Mouse (Mus musculus): ENCODE data around the gene Larp6. TPM values are rescaled to one million over a fixed set of nuclear protein-coding genes. Genes with fewer than 3 reads are reported as not detected.

The Larp6 gene
- polyA plus RNA-seq, 2 experiments: 3.8 to 4.3 TPM

DNA sequence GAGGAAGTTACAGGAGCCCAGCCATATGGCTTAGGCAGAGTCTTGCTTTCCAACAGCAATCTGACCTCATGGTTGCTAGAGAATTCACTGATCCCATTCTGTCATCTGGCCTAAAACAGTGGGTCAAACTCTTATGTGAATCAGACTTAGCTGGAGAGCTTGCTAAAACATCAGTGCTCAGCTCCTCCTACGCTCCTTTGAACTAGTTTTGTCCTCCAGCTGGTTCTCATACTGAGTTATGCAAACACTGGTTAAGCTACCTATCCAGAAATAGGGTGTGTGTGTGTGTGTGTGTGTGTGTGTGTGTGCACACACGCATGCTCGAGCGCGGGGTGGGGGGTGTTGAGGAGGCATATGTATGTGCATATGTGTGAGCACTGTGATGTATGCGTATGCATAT is 40.2 kb upstream of the Larp6 start:
- Histone ChIP-seq H3K9ac (ENCODE audit: low read depth, low read length, severe bottlenecking) (no peak overlapping the region), H3K36me3 (ENCODE audit: control insufficient read depth, insufficient read depth, low read length) (peaks cover 21% of the 10 kb centered on the region), H3K9me3 (ENCODE audit: control insufficient read depth, low read length) (no peaks in the 10 kb centered on the region), H3K27ac (replicated peaks; ENCODE audit: low read depth, low read length) (no peak overlapping the region), H3K4me1 (ENCODE audit: control insufficient read depth, insufficient read depth, low read length) (no peaks in the 10 kb centered on the region), H3K4me3 (replicated peaks; ENCODE audit: low read length) (no peak overlapping the region), H3K27me3 (ENCODE audit: control insufficient read depth, insufficient read depth, low read length) (no peaks in the 10 kb centered on the region), H3K4me2 (replicated peaks; ENCODE audit: low read depth, low read length, severe bottlenecking) (no peak overlapping the region)
- TF ChIP-seq POLR2A (IDR thresholded peaks at IDR 0.05; ENCODE audit: borderline replicate concordance, extremely low read depth, insufficient read depth, insufficient read length): no peak
- DNase-seq (ENCODE audit: low spot score): no peak
- ATAC-seq (ENCODE audit: low FRiP score, low read depth): no peak
- 96% methylated on average over 6 of the region's 6 CpGs for WGBS

GRCm38 (mm10) chr9:60674780-60675179 is 38.0 kb upstream of the Larp6 start:
- no peak for ATAC-seq (ENCODE audit: low FRiP score, low read depth)
- no peaks in the 10 kb centered on the region for H3K27me3 ChIP-seq (ENCODE audit: control insufficient read depth, insufficient read depth, low read length)
- DNase-seq (ENCODE audit: low spot score): no peak

GRCm38 (mm10) chr9:60676429-60676828 is 36.4 kb upstream of the Larp6 start:
- DNase-seq (ENCODE audit: low spot score) (no peak), ATAC-seq (ENCODE audit: low FRiP score, low read depth) (no peak)
- Histone ChIP-seq H3K4me1 (ENCODE audit: control insufficient read depth, insufficient read depth, low read length) (no peaks in the 10 kb centered on the region), H3K4me2 (replicated peaks; ENCODE audit: low read depth, low read length, severe bottlenecking) (no peak overlapping the region), H3K4me3 (replicated peaks; ENCODE audit: low read length) (no peak overlapping the region), H3K27ac (replicated peaks; ENCODE audit: low read depth, low read length) (no peak overlapping the region), H3K9me3 (ENCODE audit: control insufficient read depth, low read length) (no peaks in the 10 kb centered on the region), H3K36me3 (ENCODE audit: control insufficient read depth, insufficient read depth, low read length) (peaks cover 31% of the 10 kb centered on the region), H3K27me3 (ENCODE audit: control insufficient read depth, insufficient read depth, low read length) (no peaks in the 10 kb centered on the region), H3K9ac (ENCODE audit: low read depth, low read length, severe bottlenecking) (no peak overlapping the region)
- WGBS: 85% methylated on average over 4 of the region's 4 CpGs
- no peak for TF ChIP-seq POLR2A (IDR thresholded peaks at IDR 0.05; ENCODE audit: borderline replicate concordance, extremely low read depth, insufficient read depth, insufficient read length)

More at GRCm38 (mm10) chr9:60674780-60675179, 38.0 kb upstream of the Larp6 start:
- Histone ChIP-seq H3K9me3 (ENCODE audit: control insufficient read depth, low read length) (no peaks in the 10 kb centered on the region), H3K36me3 (ENCODE audit: control insufficient read depth, insufficient read depth, low read length) (peaks cover 21% of the 10 kb centered on the region), H3K27ac (replicated peaks; ENCODE audit: low read depth, low read length) (no peak overlapping the region), H3K4me3 (replicated peaks; ENCODE audit: low read length) (no peak overlapping the region), H3K9ac (ENCODE audit: low read depth, low read length, severe bottlenecking) (no peak overlapping the region), H3K4me1 (ENCODE audit: control insufficient read depth, insufficient read depth, low read length) (no peaks in the 10 kb centered on the region), H3K4me2 (replicated peaks; ENCODE audit: low read depth, low read length, severe bottlenecking) (no peak overlapping the region)
- no peak for TF ChIP-seq POLR2A (IDR thresholded peaks at IDR 0.05; ENCODE audit: borderline replicate concordance, extremely low read depth, insufficient read depth, insufficient read length)

- Histone ChIP-seq H3K27ac (replicated peaks; ENCODE audit: low read depth, low read length) (no peak overlapping the region), H3K27me3 (ENCODE audit: control insufficient read depth, insufficient read depth, low read length) (no peaks in the 10 kb centered on the region), H3K4me2 (replicated peaks; ENCODE audit: low read depth, low read length, severe bottlenecking) (no peak overlapping the region), H3K4me1 (ENCODE audit: control insufficient read depth, insufficient read depth, low read length) (no peaks in the 10 kb centered on the region), H3K36me3 (ENCODE audit: control insufficient read depth, insufficient read depth, low read length) (peaks cover 34% of the 10 kb centered on the region), H3K4me3 (replicated peaks; ENCODE audit: low read length) (no peak overlapping the region), H3K9ac (ENCODE audit: low read depth, low read length, severe bottlenecking) (no peak overlapping the region), H3K9me3 (ENCODE audit: control insufficient read depth, low read length) (no peaks in the 10 kb centered on the region)
- 64% methylated on average over 5 of the region's 5 CpGs for WGBS
- DNase-seq (ENCODE audit: low spot score) (no peak), ATAC-seq (ENCODE audit: low FRiP score, low read depth) (no peak)
- no peak for TF ChIP-seq POLR2A (IDR thresholded peaks at IDR 0.05; ENCODE audit: borderline replicate concordance, extremely low read depth, insufficient read depth, insufficient read length)
These were observed 33.9 kb upstream of the Larp6 start for GRCm38 (mm10) chr9:60678913-60679312.

GRCm38 (mm10) chr9:60681005-60681404 is 31.8 kb upstream of the Larp6 start:
- no peak for DNase-seq (ENCODE audit: low spot score)
- no peak overlapping the region for H3K4me2 ChIP-seq (replicated peaks; ENCODE audit: low read depth, low read length, severe bottlenecking)
- H3K27ac ChIP-seq (replicated peaks; ENCODE audit: low read depth, low read length): no peak overlapping the region
- H3K9me3 ChIP-seq (ENCODE audit: control insufficient read depth, low read length): no peaks in the 10 kb centered on the region
- H3K4me3 ChIP-seq (replicated peaks; ENCODE audit: low read length): no peak overlapping the region
- no peak for ATAC-seq (ENCODE audit: low FRiP score, low read depth)
- no peaks in the 10 kb centered on the region for H3K4me1 ChIP-seq (ENCODE audit: control insufficient read depth, insufficient read depth, low read length)
- no peak for TF ChIP-seq POLR2A (IDR thresholded peaks at IDR 0.05; ENCODE audit: borderline replicate concordance, extremely low read depth, insufficient read depth, insufficient read length)
- 96% methylated on average over 3 of the region's 3 CpGs for WGBS
- H3K9ac ChIP-seq (ENCODE audit: low read depth, low read length, severe bottlenecking): no peak overlapping the region
- H3K36me3 ChIP-seq (ENCODE audit: control insufficient read depth, insufficient read depth, low read length): peaks cover 29% of the 10 kb centered on the region
- H3K27me3 ChIP-seq (ENCODE audit: control insufficient read depth, insufficient read depth, low read length): no peaks in the 10 kb centered on the region

GRCm38 (mm10) chr9:60682753-60683152 is 30.0 kb upstream of the Larp6 start:
- peaks cover 22% of the 10 kb centered on the region for H3K36me3 ChIP-seq (ENCODE audit: control insufficient read depth, insufficient read depth, low read length)
- WGBS: 96% methylated on average over 4 of the region's 4 CpGs
- H3K4me3 ChIP-seq (replicated peaks; ENCODE audit: low read length): no peak overlapping the region
- no peaks in the 10 kb centered on the region for H3K9me3 ChIP-seq (ENCODE audit: control insufficient read depth, low read length)
- H3K4me1 ChIP-seq (ENCODE audit: control insufficient read depth, insufficient read depth, low read length): no peaks in the 10 kb centered on the region
- ATAC-seq (ENCODE audit: low FRiP score, low read depth) (no peak), DNase-seq (ENCODE audit: low spot score) (no peak)
- H3K27me3 ChIP-seq (ENCODE audit: control insufficient read depth, insufficient read depth, low read length): no peaks in the 10 kb centered on the region
- no peak overlapping the region for H3K27ac ChIP-seq (replicated peaks; ENCODE audit: low read depth, low read length)
- TF ChIP-seq POLR2A (IDR thresholded peaks at IDR 0.05; ENCODE audit: borderline replicate concordance, extremely low read depth, insufficient read depth, insufficient read length): no peak
- no peak overlapping the region for H3K9ac ChIP-seq (ENCODE audit: low read depth, low read length, severe bottlenecking)
- no peak overlapping the region for H3K4me2 ChIP-seq (replicated peaks; ENCODE audit: low read depth, low read length, severe bottlenecking)

All from limb, embryonic 14.5 days (tissue).